Comparison of ENCODE assay signal across 8 mouse cellular contexts in the genomic region with DNA sequence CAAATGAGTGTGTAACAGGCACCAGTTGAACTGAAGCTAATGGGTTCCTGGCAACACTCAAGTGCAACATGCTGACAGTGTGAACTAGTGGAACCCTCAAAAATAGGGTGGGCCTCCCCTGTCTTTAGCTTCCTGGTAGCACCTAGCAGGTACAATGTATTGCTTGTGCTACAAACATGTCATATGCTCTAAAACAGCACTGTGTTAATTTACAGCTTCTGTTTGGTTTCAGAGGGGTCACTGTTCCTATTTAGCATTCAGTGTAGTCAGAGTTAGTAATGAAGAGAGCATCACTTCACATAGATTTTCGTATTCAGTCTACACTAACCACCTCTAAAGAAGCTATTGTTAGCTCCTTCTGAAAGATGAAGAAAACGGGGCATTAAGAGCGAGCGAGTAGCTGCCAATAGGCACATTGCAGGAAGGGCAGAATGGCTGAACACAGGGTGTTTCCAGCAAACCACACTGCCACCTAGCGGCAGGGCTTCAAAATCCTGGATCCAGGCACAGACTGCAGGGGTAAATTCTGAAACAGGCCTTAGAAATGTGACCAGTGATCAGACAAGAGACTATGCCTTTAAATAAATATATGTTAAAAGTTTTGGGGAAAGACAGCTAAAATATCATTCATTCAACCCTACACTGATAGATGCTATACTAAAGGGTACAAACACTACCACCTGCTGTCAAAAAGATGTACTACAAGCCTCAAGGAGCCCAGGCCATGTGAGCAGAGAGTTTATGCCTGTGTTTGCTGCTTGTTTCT. TPM values are rescaled to one million over a fixed set of nuclear protein-coding genes. Genes with fewer than 3 reads are reported as not detected.
DNase-seq lines count a peak whose midpoint lies in the region; ATAC-seq lines count a peak whose summit lies in the region.

No protein-coding gene starts in this region.

- peak; percentile 58 for ATAC-seq in megakaryocyte progenitor cell, adult 5-6 weeks (replicated peaks; ENCODE audit: poor library complexity)

- peak; percentile 31 for DNase-seq in WW6 (ENCODE audit: low read depth, low spot score)
- DNase-seq in cerebellum, postnatal 4 days (ENCODE audit: low spot score in 2 of 2), result peak; percentile 74 to 76
- DNase-seq in gastrocnemius, adult 8-10 months (ENCODE audit: low spot score in 2 of 2), result peak; percentile 16 to 27
- DNase-seq in induced T-regulatory cell, adult 2 months (ENCODE audit: low read depth), result peak; percentile 94
- peak; percentile 13 to 57 for DNase-seq in left cerebral cortex, adult 8-10 months (ENCODE audit: low spot score in 2 of 2)
- peak; percentile 69 to 85 for DNase-seq in right cerebral cortex, postnatal 10 days (ENCODE audit: low spot score in 2 of 2)
- DNase-seq in urinary bladder, postnatal 14 days (ENCODE audit: low spot score), result peak; percentile 82

RNA-seq across cellular contexts. Expression of a gene that starts 13.1 kb away (rescaled TPM):
- total RNA-seq in gastrocnemius, adult 8-10 months (2022), result under 1 TPM; 0.07 to 0.18 (median 0.13) TPM
- 1 to 10 TPM in 2 of 4 experiments, under 1 TPM in 2; 0.33 to 3.9 (median 1.0) TPM for total RNA-seq in left cerebral cortex, adult 8-10 months (2022)
- total RNA-seq in megakaryocyte progenitor cell, adult 5-6 weeks (2015), result 8.6 and 9.2 TPM in 2 replicates
- total RNA-seq in megakaryocyte progenitor cell, adult 5-6 weeks (2017), result 4.2 and 6.1 TPM in 2 replicates

RNA-seq across cellular contexts. Expression of a gene that starts 23.5 kb away (rescaled TPM):
- total RNA-seq in gastrocnemius, adult 8-10 months (2022), result under 1 TPM; 0.27 to 0.83 (median 0.59) TPM
- not detected for total RNA-seq in left cerebral cortex, adult 8-10 months (2022)
- 3.3 and 7.6 TPM in 2 replicates for total RNA-seq in megakaryocyte progenitor cell, adult 5-6 weeks (2015)
- 0.68 and 2.0 TPM in 2 replicates for total RNA-seq in megakaryocyte progenitor cell, adult 5-6 weeks (2017)

Comparison
In these comparisons a context has a peak if more than half of its experiments do, and no peak if none do; other contexts are left out.
1. Peak in every context shown above with its lines: DNase-seq and ATAC-seq.
2. DNase-seq: peak in every context shown above with its lines; median percentile 94 in induced T-regulatory cell, adult 2 months; 82 in urinary bladder, postnatal 14 days; 77 in right cerebral cortex, postnatal 10 days; 75 in cerebellum, postnatal 4 days; 35 in left cerebral cortex, adult 8-10 months; 31 in WW6; 22 in gastrocnemius, adult 8-10 months.